Mouse (Mus musculus) midbrain, embryonic 16.5 days (tissue): ENCODE results near the gene Sh3bp2. TPM values are rescaled to one million over a fixed set of nuclear protein-coding genes. Genes with fewer than 3 reads are reported as not detected.
"Not testable (repeated sequence)": the region's sequence is repeated elsewhere in the genome, so short reads cannot be mapped to it uniquely, and the experiment has no call there.

Source experiments
- ATAC-seq: fragments of 200-750 bp; cut with Nextera tagmentation; 2 replicates; pipeline ENCODE4 v1.8.0; 2017; ENCODE audit warnings: moderate TSS enrichment
- H3K27ac ChIP-seq: fragments of 300-500 bp; sonication (generic); 2 replicates; pipeline ENCODE4 v1.5.1; 2014; ENCODE audit warnings: mild to moderate bottlenecking, low read length, mixed read lengths
- H3K27me3 ChIP-seq: fragments of 300-500 bp; sonication (generic); 2 replicates; pipeline ENCODE4 v1.6.1; 2014; ENCODE audit warnings: low read depth, low read length, mixed read lengths; ENCODE audit not compliant: control insufficient read depth, insufficient read depth
- H3K36me3 ChIP-seq: fragments of 300-500 bp; sonication (generic); 2 replicates; pipeline ENCODE4 v1.6.1; 2014; ENCODE audit warnings: mild to moderate bottlenecking, low read length, moderate library complexity, mixed read lengths; ENCODE audit not compliant: control insufficient read depth, insufficient read depth
- H3K4me1 ChIP-seq: fragments of 300-500 bp; sonication (generic); 2 replicates; pipeline ENCODE4 v1.6.1; 2014; ENCODE audit warnings: mild to moderate bottlenecking, low read length, mixed read lengths; ENCODE audit not compliant: control insufficient read depth, insufficient read depth
- H3K4me2 ChIP-seq: fragments of 300-500 bp; sonication (generic); 2 replicates; pipeline ENCODE4 v1.6.1; 2014; ENCODE audit warnings: mild to moderate bottlenecking, low read length, mixed read lengths
- H3K4me3 ChIP-seq: fragments of 300-500 bp; sonication (generic); 2 replicates; pipeline ENCODE4 v1.5.1; 2014; ENCODE audit warnings: low read depth, mild to moderate bottlenecking, low read length, moderate library complexity, mixed read lengths
- H3K9ac ChIP-seq: fragments of 300-500 bp; sonication (generic); 2 replicates; pipeline ENCODE4 v1.6.1; 2014; ENCODE audit warnings: low read depth, low read length, mixed read lengths
- H3K9me3 ChIP-seq: fragments of 300-500 bp; sonication (generic); replicated peaks from 2 replicates; pipeline ENCODE4 v1.6.1; 2014; ENCODE audit warnings: mild to moderate bottlenecking, low read length, mixed read lengths; ENCODE audit not compliant: control insufficient read depth, poor library complexity, severe bottlenecking
- WGBS: fragments of 180-500 bp; shearing (Covaris S2); extraction: QIAGEN DNeasy Blood & Tissue Kit; methylation state at CpG from one replicate; pipeline ENCODE4 v1.1.7; 2014; 5-methylcytosine and 5-hydroxymethylcytosine counted together
- polyA plus RNA-seq: library from polyadenylated mRNA; unstranded; fragments of >200 nt; fragmentation: Nextera tagmentation; extraction: Ambion mirVana; gene quantifications from 2 replicates; pipeline ENCODE4 v1.2.1, GENCODE M21; 2015

Gene Sh3bp2
- polyA plus RNA-seq, 1 experiment from 2014 or later: 21.8 TPM

- no peak overlapping the region for H3K4me3 ChIP-seq
- H3K9me3 ChIP-seq: no peaks in the 10 kb centered on the region
- WGBS: 62% methylated on average over 5 of the region's 5 CpGs
- H3K4me1 ChIP-seq: peaks cover 17% of the 10 kb centered on the region
- ATAC-seq: no peak
- no peak overlapping the region for H3K4me2 ChIP-seq
- no peaks in the 10 kb centered on the region for H3K36me3 ChIP-seq
- H3K27me3 ChIP-seq: no peaks in the 10 kb centered on the region
- H3K27ac ChIP-seq: no peak overlapping the region
- H3K9ac ChIP-seq: no peak overlapping the region
These were observed 62.2 kb downstream of the Sh3bp2 start for GRCm38 (mm10) chr5:34587881-34588280.

- H3K9me3 ChIP-seq: no peaks in the 10 kb centered on the region
- H3K27ac ChIP-seq: no peak overlapping the region
- no peak overlapping the region for H3K4me3 ChIP-seq
- H3K4me1 ChIP-seq: peaks cover 17% of the 10 kb centered on the region
- no peaks in the 10 kb centered on the region for H3K27me3 ChIP-seq
- no peak for ATAC-seq
- 7% methylated on average over 5 of the region's 5 CpGs for WGBS
- peaks cover 3% of the 10 kb centered on the region; the same call in 1 of the 2 replicates for H3K36me3 ChIP-seq
- H3K9ac ChIP-seq: no peak overlapping the region
- no peak overlapping the region for H3K4me2 ChIP-seq
These were observed 64.4 kb downstream of the Sh3bp2 start for GRCm38 (mm10) chr5:34590059-34590458.

DNA sequence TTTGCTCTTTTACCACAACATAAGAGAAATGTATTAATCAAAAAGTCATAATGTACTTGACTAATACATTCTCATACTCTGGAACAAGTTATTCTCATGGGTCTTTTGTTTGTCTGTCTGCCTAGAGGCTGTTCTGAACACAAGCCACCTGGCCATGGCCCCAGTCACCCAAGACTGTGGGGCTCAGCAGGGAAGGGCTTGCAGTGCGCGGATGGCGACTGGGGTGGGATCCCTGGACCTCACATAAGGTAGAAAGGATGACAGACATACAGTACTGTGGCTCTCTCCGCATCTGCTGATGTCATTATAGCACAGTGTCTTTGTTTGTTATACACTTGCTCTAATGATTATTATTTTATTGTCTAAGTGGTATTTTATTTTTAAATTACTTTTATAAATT, 65.1 kb downstream of the Sh3bp2 start:
- no peak overlapping the region for H3K4me2 ChIP-seq
- 32% methylated on average over 4 of the region's 4 CpGs for WGBS
- H3K27me3 ChIP-seq: no peaks in the 10 kb centered on the region
- H3K9me3 ChIP-seq: no peaks in the 10 kb centered on the region
- H3K36me3 ChIP-seq: peaks cover 3% of the 10 kb centered on the region; the same call in 1 of the 2 replicates
- ATAC-seq: no peak
- no peak overlapping the region for H3K4me3 ChIP-seq
- peaks cover 17% of the 10 kb centered on the region for H3K4me1 ChIP-seq
- no peak overlapping the region for H3K27ac ChIP-seq
- no peak overlapping the region for H3K9ac ChIP-seq

GRCm38 (mm10) chr5:34591388-34592004, 65.9 kb downstream of the Sh3bp2 start:
- no peak for ATAC-seq

DNA sequence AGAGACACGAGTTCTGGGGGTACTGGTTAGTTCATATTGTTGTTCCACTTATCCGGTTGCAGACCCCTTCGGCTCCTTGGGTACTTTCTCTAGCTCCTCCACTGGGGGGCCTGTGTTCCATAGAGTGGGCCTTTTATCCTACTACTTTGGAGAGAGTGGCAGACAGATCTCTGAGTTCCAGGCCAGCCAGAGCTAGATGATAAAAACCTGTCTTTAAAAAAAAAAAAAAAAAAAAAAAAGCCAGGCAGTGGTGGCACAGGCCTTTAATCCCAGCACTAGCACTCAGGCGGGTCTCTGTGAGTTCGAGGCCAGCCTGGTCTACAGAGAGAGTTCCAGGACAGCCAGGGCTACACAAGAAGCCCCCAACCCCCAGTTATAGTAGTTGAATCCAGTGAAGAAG, 66.6 kb downstream of the Sh3bp2 start:
- WGBS: 71% methylated on average over 5 of the region's 5 CpGs
- H3K9ac ChIP-seq, H3K4me2 ChIP-seq, H3K9me3 ChIP-seq, H3K4me3 ChIP-seq, ATAC-seq, H3K27ac ChIP-seq, H3K27me3 ChIP-seq, H3K36me3 ChIP-seq: not testable (repeated sequence)
- peaks cover 13% of the 10 kb centered on the region for H3K4me1 ChIP-seq

More at GRCm38 (mm10) chr5:34591388-34592004, 65.9 kb downstream of the Sh3bp2 start:
- H3K4me3 ChIP-seq: no peak overlapping the region
- no peak overlapping the region for H3K9ac ChIP-seq
- 16% methylated on average over 5 of the region's 5 CpGs for WGBS
- H3K27me3 ChIP-seq: no peaks in the 10 kb centered on the region
- no peak overlapping the region for H3K27ac ChIP-seq
- H3K4me1 ChIP-seq: peaks cover 17% of the 10 kb centered on the region
- no peak overlapping the region for H3K4me2 ChIP-seq
- H3K36me3 ChIP-seq: peaks cover 3% of the 10 kb centered on the region; the same call in 1 of the 2 replicates
- H3K9me3 ChIP-seq: no peaks in the 10 kb centered on the region

DNA sequence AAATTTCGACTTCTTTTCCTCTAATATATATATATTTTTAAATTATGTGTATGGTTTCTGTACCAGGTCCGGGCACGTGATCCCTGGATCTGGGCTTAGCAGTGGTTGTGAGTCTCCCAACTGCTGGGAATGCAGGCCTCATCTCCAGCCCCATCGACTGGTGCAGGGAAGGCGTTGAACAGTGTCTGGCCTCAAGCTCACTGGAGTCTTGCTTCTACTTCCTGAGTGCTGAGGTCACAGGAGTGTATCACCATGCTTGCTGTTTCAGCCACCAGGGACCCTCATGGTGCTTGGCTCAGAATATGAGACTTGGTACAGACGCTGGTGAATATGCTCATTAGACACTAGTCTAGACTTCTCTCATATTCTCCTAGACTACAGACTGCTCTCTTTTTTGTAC, 67.0 kb downstream of the Sh3bp2 start:
- H3K9me3 ChIP-seq: no peaks in the 10 kb centered on the region
- H3K4me2 ChIP-seq: no peak overlapping the region
- WGBS: 92% methylated on average over 6 of the region's 6 CpGs
- H3K9ac ChIP-seq: no peak overlapping the region
- H3K27me3 ChIP-seq: no peaks in the 10 kb centered on the region
- H3K4me1 ChIP-seq: peaks cover 10% of the 10 kb centered on the region
- no peak overlapping the region for H3K27ac ChIP-seq
- no peak overlapping the region for H3K4me3 ChIP-seq
- no peak for ATAC-seq
- peaks cover 3% of the 10 kb centered on the region; the same call in 1 of the 2 replicates for H3K36me3 ChIP-seq

DNA sequence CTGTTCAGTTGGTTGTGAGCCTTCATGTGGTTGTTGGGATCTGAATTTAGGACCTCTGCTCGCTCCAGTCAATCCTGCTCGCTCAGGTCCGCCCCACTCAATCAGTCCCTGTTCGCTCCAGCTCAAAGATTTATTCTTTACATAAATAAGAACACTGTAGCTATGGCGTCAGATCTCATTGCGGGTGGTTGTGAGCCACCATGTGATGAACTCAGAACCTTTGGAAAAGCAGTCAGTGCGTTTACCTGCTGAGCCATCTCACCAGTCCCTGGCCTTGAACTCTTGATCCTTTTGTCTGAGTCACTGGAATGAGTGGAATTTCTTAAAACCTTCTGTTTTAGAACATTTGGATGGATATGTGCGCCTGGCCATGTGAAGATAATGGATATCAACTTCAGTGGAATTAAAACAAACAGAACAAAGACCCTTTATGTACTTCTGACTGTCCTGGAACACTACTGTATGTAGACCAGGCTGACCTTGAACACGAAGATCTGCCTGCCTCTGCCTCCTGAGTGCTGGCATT, 67.6 kb downstream of the Sh3bp2 start:
- H3K4me2 ChIP-seq: no peak overlapping the region
- WGBS: 95% methylated on average over 9 of the region's 9 CpGs

DNA sequence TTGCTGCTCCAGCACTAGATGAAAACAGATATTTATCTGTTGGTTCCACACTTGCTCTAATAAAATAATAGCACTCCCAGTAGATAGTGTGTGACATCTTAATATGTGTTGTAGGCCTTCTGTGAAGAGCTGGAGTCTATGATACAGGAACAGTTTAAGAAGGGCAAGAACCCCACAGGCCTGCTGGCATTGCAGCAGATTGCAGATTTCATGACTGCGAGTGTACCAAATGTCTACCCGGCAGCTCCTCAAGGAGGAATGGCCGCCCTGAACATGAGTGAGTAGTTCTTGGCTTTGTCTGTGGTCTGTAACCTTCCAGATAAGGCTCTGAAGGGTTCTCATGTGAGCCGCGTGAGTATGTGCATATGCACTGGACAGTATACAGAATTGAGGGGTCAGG, 78.9 kb downstream of the Sh3bp2 start:
- no peak overlapping the region for H3K27ac ChIP-seq
- no peak overlapping the region for H3K9ac ChIP-seq
- no peaks in the 10 kb centered on the region for H3K27me3 ChIP-seq
- no peaks in the 10 kb centered on the region for H3K9me3 ChIP-seq
- H3K4me1 ChIP-seq: no peaks in the 10 kb centered on the region
- peaks cover 15% of the 10 kb centered on the region for H3K36me3 ChIP-seq
- no peak overlapping the region for H3K4me3 ChIP-seq
- no peak overlapping the region for H3K4me2 ChIP-seq
- WGBS: over 99% methylated on average over 5 of the region's 5 CpGs
- ATAC-seq: no peak

More for the DNA sequence above, 67.6 kb downstream of the Sh3bp2 start:
- Histone ChIP-seq H3K9me3 (no peaks in the 10 kb centered on the region), H3K4me1 (peaks cover 10% of the 10 kb centered on the region), H3K27ac (no peak overlapping the region), H3K27me3 (no peaks in the 10 kb centered on the region), H3K9ac (no peak overlapping the region), H3K36me3 (peaks cover 3% of the 10 kb centered on the region; the same call in 1 of the 2 replicates), H3K4me3 (no peak overlapping the region)
- no peak for ATAC-seq

GRCm38 (mm10) chr5:34607100-34607880, 81.7 kb downstream of the Sh3bp2 start:
- Histone ChIP-seq H3K4me1 (no peaks in the 10 kb centered on the region), H3K27ac (no peak overlapping the region), H3K36me3 (peaks cover 28% of the 10 kb centered on the region), H3K4me2 (no peak overlapping the region), H3K9ac (no peak overlapping the region), H3K9me3 (no peaks in the 10 kb centered on the region), H3K27me3 (no peaks in the 10 kb centered on the region), H3K4me3 (no peak overlapping the region)
- no peak for ATAC-seq
- 87% methylated on average over 8 of the region's 8 CpGs for whole genome bisulfite sequencing
